Mouse (Mus musculus): ENCODE measurements around the gene Tatdn3. TPM values are rescaled to one million over a fixed set of nuclear protein-coding genes. Genes with fewer than 3 reads are reported as not detected.
"Not testable (repeated sequence)": the region's sequence is repeated elsewhere in the genome, so short reads cannot be mapped to it uniquely, and the experiment has no call there.

Gene Tatdn3
- polyA plus RNA-seq, 1 experiment from 2014 or later = 13.2 TPM

- H3K9ac ChIP-seq (replicated peaks; ENCODE audit: low read depth, low read length) = no peak overlapping the region
Observed at GRCm38 (mm10) chr1:191046231-191046824, 16.4 kb downstream of the Tatdn3 start.

GRCm38 (mm10) chr1:191045264-191045663 is 17.5 kb downstream of the Tatdn3 start:
- no peaks in the 10 kb centered on the region for H3K9me3 ChIP-seq (ENCODE audit: control insufficient read depth, low read length)
- H3K36me3 ChIP-seq (ENCODE audit: control insufficient read depth, insufficient read depth) = no peaks in the 10 kb centered on the region
- H3K4me2 ChIP-seq (ENCODE audit: low read length) = no peak overlapping the region
- no peak overlapping the region for H3K9ac ChIP-seq (replicated peaks; ENCODE audit: low read depth, low read length)
- no peak overlapping the region for H3K4me3 ChIP-seq (replicated peaks; ENCODE audit: low read length)
- H3K27me3 ChIP-seq (replicated peaks; ENCODE audit: control insufficient read depth, insufficient read depth, low read length) = no peaks in the 10 kb centered on the region
- H3K4me1 ChIP-seq (replicated peaks; ENCODE audit: control insufficient read depth, insufficient read depth, low read length) = no peaks in the 10 kb centered on the region
- no peak overlapping the region for H3K27ac ChIP-seq (ENCODE audit: low read length)
- ATAC-seq = no peak
- WGBS = 100% methylated on average over 2 of the region's 2 CpGs

More at GRCm38 (mm10) chr1:191046231-191046824, 16.4 kb downstream of the Tatdn3 start:
- Histone ChIP-seq H3K9me3 (ENCODE audit: control insufficient read depth, low read length) (no peaks in the 10 kb centered on the region), H3K4me1 (replicated peaks; ENCODE audit: control insufficient read depth, insufficient read depth, low read length) (no peaks in the 10 kb centered on the region), H3K36me3 (ENCODE audit: control insufficient read depth, insufficient read depth) (no peaks in the 10 kb centered on the region), H3K4me2 (ENCODE audit: low read length) (no peak overlapping the region), H3K27ac (ENCODE audit: low read length) (no peak overlapping the region), H3K27me3 (replicated peaks; ENCODE audit: control insufficient read depth, insufficient read depth, low read length) (no peaks in the 10 kb centered on the region), H3K4me3 (replicated peaks; ENCODE audit: low read length) (no peak overlapping the region)
- WGBS = 69% methylated on average over 7 of the region's 7 CpGs
- ATAC-seq = no peak

- ATAC-seq = no peak
- H3K4me1 ChIP-seq (replicated peaks; ENCODE audit: control insufficient read depth, insufficient read depth, low read length) = no peaks in the 10 kb centered on the region
- WGBS = 89% methylated on average over 3 of the region's 3 CpGs
Observed at GRCm38 (mm10) chr1:191042688-191043087, 20.0 kb downstream of the Tatdn3 start.

GRCm38 (mm10) chr1:191042106-191042505 is 20.6 kb downstream of the Tatdn3 start:
- no peak for ATAC-seq

More at GRCm38 (mm10) chr1:191042688-191043087, 20.0 kb downstream of the Tatdn3 start:
- H3K27ac ChIP-seq (ENCODE audit: low read length) = no peak overlapping the region
- H3K4me3 ChIP-seq (replicated peaks; ENCODE audit: low read length) = no peak overlapping the region
- H3K9me3 ChIP-seq (ENCODE audit: control insufficient read depth, low read length) = no peaks in the 10 kb centered on the region
- no peaks in the 10 kb centered on the region for H3K36me3 ChIP-seq (ENCODE audit: control insufficient read depth, insufficient read depth)
- no peaks in the 10 kb centered on the region for H3K27me3 ChIP-seq (replicated peaks; ENCODE audit: control insufficient read depth, insufficient read depth, low read length)
- H3K9ac ChIP-seq (replicated peaks; ENCODE audit: low read depth, low read length) = no peak overlapping the region
- no peak overlapping the region for H3K4me2 ChIP-seq (ENCODE audit: low read length)

GRCm38 (mm10) chr1:191041352-191041751 is 21.4 kb downstream of the Tatdn3 start:
- H3K4me2 ChIP-seq (ENCODE audit: low read length) = no peak overlapping the region

More at GRCm38 (mm10) chr1:191042106-191042505, 20.6 kb downstream of the Tatdn3 start:
- no peak overlapping the region for H3K27ac ChIP-seq (ENCODE audit: low read length)
- WGBS = 83% methylated on average over 5 of the region's 5 CpGs
- no peaks in the 10 kb centered on the region for H3K36me3 ChIP-seq (ENCODE audit: control insufficient read depth, insufficient read depth)
- H3K9ac ChIP-seq (replicated peaks; ENCODE audit: low read depth, low read length) = no peak overlapping the region
- no peaks in the 10 kb centered on the region for H3K9me3 ChIP-seq (ENCODE audit: control insufficient read depth, low read length)
- no peak overlapping the region for H3K4me3 ChIP-seq (replicated peaks; ENCODE audit: low read length)
- H3K4me1 ChIP-seq (replicated peaks; ENCODE audit: control insufficient read depth, insufficient read depth, low read length) = no peaks in the 10 kb centered on the region
- no peak overlapping the region for H3K4me2 ChIP-seq (ENCODE audit: low read length)
- no peaks in the 10 kb centered on the region for H3K27me3 ChIP-seq (replicated peaks; ENCODE audit: control insufficient read depth, insufficient read depth, low read length)

GRCm38 (mm10) chr1:191037999-191038398 is 24.7 kb downstream of the Tatdn3 start:
- no peak overlapping the region for H3K4me2 ChIP-seq (ENCODE audit: low read length)
- H3K36me3 ChIP-seq (ENCODE audit: control insufficient read depth, insufficient read depth) = no peaks in the 10 kb centered on the region
- H3K9ac ChIP-seq (replicated peaks; ENCODE audit: low read depth, low read length) = no peak overlapping the region
- H3K4me3 ChIP-seq (replicated peaks; ENCODE audit: low read length) = no peak overlapping the region
- no peak overlapping the region for H3K27ac ChIP-seq (ENCODE audit: low read length)
- H3K9me3 ChIP-seq (ENCODE audit: control insufficient read depth, low read length) = no peaks in the 10 kb centered on the region
- ATAC-seq = no peak
- no peaks in the 10 kb centered on the region for H3K4me1 ChIP-seq (replicated peaks; ENCODE audit: control insufficient read depth, insufficient read depth, low read length)
- no peaks in the 10 kb centered on the region for H3K27me3 ChIP-seq (replicated peaks; ENCODE audit: control insufficient read depth, insufficient read depth, low read length)
- WGBS = 98% methylated on average over 4 of the region's 4 CpGs

More at GRCm38 (mm10) chr1:191041352-191041751, 21.4 kb downstream of the Tatdn3 start:
- ATAC-seq = no peak
- Histone ChIP-seq H3K9me3 (ENCODE audit: control insufficient read depth, low read length) (no peaks in the 10 kb centered on the region), H3K27me3 (replicated peaks; ENCODE audit: control insufficient read depth, insufficient read depth, low read length) (no peaks in the 10 kb centered on the region), H3K4me1 (replicated peaks; ENCODE audit: control insufficient read depth, insufficient read depth, low read length) (no peaks in the 10 kb centered on the region), H3K27ac (ENCODE audit: low read length) (no peak overlapping the region), H3K9ac (replicated peaks; ENCODE audit: low read depth, low read length) (no peak overlapping the region), H3K4me3 (replicated peaks; ENCODE audit: low read length) (no peak overlapping the region), H3K36me3 (ENCODE audit: control insufficient read depth, insufficient read depth) (no peaks in the 10 kb centered on the region)

- 79% methylated on average over 6 of the region's 6 CpGs for WGBS
- ATAC-seq = no peak
- H3K4me2 ChIP-seq (ENCODE audit: low read length) = no peak within 1 kb of the TSS
- H3K9me3 ChIP-seq (ENCODE audit: control insufficient read depth, low read length) = no peaks in the 10 kb centered on the region
- no peak within 1 kb of the TSS for H3K9ac ChIP-seq (replicated peaks; ENCODE audit: low read depth, low read length)
- H3K4me1 ChIP-seq (replicated peaks; ENCODE audit: control insufficient read depth, insufficient read depth, low read length) = no peaks in the 10 kb centered on the region
- no peak within 1 kb of the TSS for H3K4me3 ChIP-seq (replicated peaks; ENCODE audit: low read length)
- no peaks in the 10 kb centered on the region for H3K36me3 ChIP-seq (ENCODE audit: control insufficient read depth, insufficient read depth)
- H3K27me3 ChIP-seq (replicated peaks; ENCODE audit: control insufficient read depth, insufficient read depth, low read length) = no peaks in the 10 kb centered on the region
- no peak within 1 kb of the TSS for H3K27ac ChIP-seq (ENCODE audit: low read length)
Observed at GRCm38 (mm10) chr1:191036554-191037334, 26.0 kb downstream of the Tatdn3 start, which contains the start of gene Spata45. TSS of gene Spata45 (plus strand) at chr1:191036639.

GRCm38 (mm10) chr1:191035649-191036048 is 27.1 kb downstream of the Tatdn3 start:
- Histone ChIP-seq H3K27ac (ENCODE audit: low read length) (no peak overlapping the region), H3K9ac (replicated peaks; ENCODE audit: low read depth, low read length) (no peak overlapping the region), H3K36me3 (ENCODE audit: control insufficient read depth, insufficient read depth) (no peaks in the 10 kb centered on the region), H3K27me3 (replicated peaks; ENCODE audit: control insufficient read depth, insufficient read depth, low read length) (no peaks in the 10 kb centered on the region), H3K9me3 (ENCODE audit: control insufficient read depth, low read length) (no peaks in the 10 kb centered on the region), H3K4me1 (replicated peaks; ENCODE audit: control insufficient read depth, insufficient read depth, low read length) (no peaks in the 10 kb centered on the region), H3K4me2 (ENCODE audit: low read length) (no peak overlapping the region), H3K4me3 (replicated peaks; ENCODE audit: low read length) (no peak overlapping the region)
- 16% methylated on average over 4 of the region's 4 CpGs for WGBS
- no peak for ATAC-seq

- H3K9ac ChIP-seq (replicated peaks; ENCODE audit: low read depth, low read length); H3K27me3 ChIP-seq (replicated peaks; ENCODE audit: control insufficient read depth, insufficient read depth, low read length); H3K4me3 ChIP-seq (replicated peaks; ENCODE audit: low read length); H3K4me2 ChIP-seq (ENCODE audit: low read length); H3K9me3 ChIP-seq (ENCODE audit: control insufficient read depth, low read length); H3K27ac ChIP-seq (ENCODE audit: low read length); H3K4me1 ChIP-seq (replicated peaks; ENCODE audit: control insufficient read depth, insufficient read depth, low read length); ATAC-seq; H3K36me3 ChIP-seq (ENCODE audit: control insufficient read depth, insufficient read depth): not testable (repeated sequence)
- WGBS = 80% methylated on average over 6 of the region's 6 CpGs
Observed at GRCm38 (mm10) chr1:191030922-191031425, 31.8 kb downstream of the Tatdn3 start.
